Mouse (Mus musculus): ENCODE results near the gene Ucn2. TPM values are rescaled to one million over a fixed set of nuclear protein-coding genes. Genes with fewer than 3 reads are reported as not detected.

Ucn2 gene
- polyA plus RNA-seq, 1 experiment from 2014 or later, result not detected

GRCm38 (mm10) chr9:108987704-108988350 is 2.0 kb downstream of the Ucn2 start:
- peak; percentile 64 for DNase-seq (ENCODE audit: low spot score)
- Histone ChIP-seq H3K36me3 (ENCODE audit: control insufficient read depth, insufficient read depth, low read length) (no peaks in the 10 kb centered on the region), H3K27me3 (ENCODE audit: control insufficient read depth, insufficient read depth, low read length) (no peaks in the 10 kb centered on the region), H3K9me3 (ENCODE audit: control insufficient read depth, low read length) (no peaks in the 10 kb centered on the region), H3K9ac (ENCODE audit: low read length) (no peak overlapping the region), H3K27ac (ENCODE audit: low read depth, low read length) (no peak overlapping the region), H3K4me3 (ENCODE audit: low read depth, low read length) (no peak overlapping the region), H3K4me2 (ENCODE audit: low read depth, low read length, severe bottlenecking) (peak overlapping the region; percentile 15; the same call in 1 of the 2 replicates), H3K4me1 (replicated peaks; ENCODE audit: control insufficient read depth, insufficient read depth, low read length) (no peaks in the 10 kb centered on the region)
- no peak for ATAC-seq (replicated peaks; ENCODE audit: low FRiP score)
- WGBS, result 21% methylated on average over 15 of the region's 15 CpGs

- no peak for DNase-seq (ENCODE audit: low spot score)
- Histone ChIP-seq H3K27me3 (ENCODE audit: control insufficient read depth, insufficient read depth, low read length) (no peaks in the 10 kb centered on the region), H3K4me2 (ENCODE audit: low read depth, low read length, severe bottlenecking) (no peak overlapping the region), H3K4me1 (replicated peaks; ENCODE audit: control insufficient read depth, insufficient read depth, low read length) (no peaks in the 10 kb centered on the region), H3K9me3 (ENCODE audit: control insufficient read depth, low read length) (no peaks in the 10 kb centered on the region), H3K36me3 (ENCODE audit: control insufficient read depth, insufficient read depth, low read length) (no peaks in the 10 kb centered on the region), H3K4me3 (ENCODE audit: low read depth, low read length) (no peak overlapping the region), H3K27ac (ENCODE audit: low read depth, low read length) (no peak overlapping the region), H3K9ac (ENCODE audit: low read length) (no peak overlapping the region)
- ATAC-seq (replicated peaks; ENCODE audit: low FRiP score), result no peak
- WGBS, result 88% methylated on average over 4 of the region's 4 CpGs
Observed at GRCm38 (mm10) chr9:108989802-108990461, 4.1 kb downstream of the Ucn2 start.

- no peak for DNase-seq (ENCODE audit: low spot score)
- no peaks in the 10 kb centered on the region for H3K9me3 ChIP-seq (ENCODE audit: control insufficient read depth, low read length)
Observed at GRCm38 (mm10) chr9:108990462-108990820, 4.6 kb downstream of the Ucn2 start.

GRCm38 (mm10) chr9:108991428-108992084 is 5.7 kb downstream of the Ucn2 start, which contains the start of gene Pfkfb4:
Gene Pfkfb4, plus strand, starts transcription at chr9:108991778.
- Histone ChIP-seq H3K36me3 (ENCODE audit: control insufficient read depth, insufficient read depth, low read length) (no peaks in the 10 kb centered on the region), H3K4me1 (replicated peaks; ENCODE audit: control insufficient read depth, insufficient read depth, low read length) (no peaks in the 10 kb centered on the region), H3K4me3 (ENCODE audit: low read depth, low read length) (peak within 1 kb of the TSS; percentile 48), H3K27me3 (ENCODE audit: control insufficient read depth, insufficient read depth, low read length) (no peaks in the 10 kb centered on the region), H3K9me3 (ENCODE audit: control insufficient read depth, low read length) (no peaks in the 10 kb centered on the region), H3K4me2 (ENCODE audit: low read depth, low read length, severe bottlenecking) (peak within 1 kb of the TSS; percentile 72), H3K9ac (ENCODE audit: low read length) (peak within 1 kb of the TSS; percentile 65), H3K27ac (ENCODE audit: low read depth, low read length) (peak within 1 kb of the TSS; percentile 65)
- DNase-seq (ENCODE audit: low spot score) (peak; percentile 97), ATAC-seq (replicated peaks; ENCODE audit: low FRiP score) (peak; percentile 96)
- WGBS, result under 1% methylated on average over 31 of the region's 31 CpGs

More at GRCm38 (mm10) chr9:108990462-108990820, 4.6 kb downstream of the Ucn2 start:
- Histone ChIP-seq H3K27me3 (ENCODE audit: control insufficient read depth, insufficient read depth, low read length) (no peaks in the 10 kb centered on the region), H3K4me1 (replicated peaks; ENCODE audit: control insufficient read depth, insufficient read depth, low read length) (no peaks in the 10 kb centered on the region), H3K27ac (ENCODE audit: low read depth, low read length) (no peak overlapping the region), H3K9ac (ENCODE audit: low read length) (no peak overlapping the region), H3K36me3 (ENCODE audit: control insufficient read depth, insufficient read depth, low read length) (no peaks in the 10 kb centered on the region), H3K4me2 (ENCODE audit: low read depth, low read length, severe bottlenecking) (no peak overlapping the region), H3K4me3 (ENCODE audit: low read depth, low read length) (no peak overlapping the region)
- 69% methylated on average over 7 of the region's 7 CpGs for WGBS
- no peak for ATAC-seq (replicated peaks; ENCODE audit: low FRiP score)

- WGBS, result 7% methylated on average over 18 of the region's 18 CpGs
- Histone ChIP-seq H3K9me3 (ENCODE audit: control insufficient read depth, low read length) (no peaks in the 10 kb centered on the region), H3K36me3 (ENCODE audit: control insufficient read depth, insufficient read depth, low read length) (no peaks in the 10 kb centered on the region), H3K4me3 (ENCODE audit: low read depth, low read length) (peak overlapping the region; percentile 48), H3K4me1 (replicated peaks; ENCODE audit: control insufficient read depth, insufficient read depth, low read length) (no peaks in the 10 kb centered on the region), H3K27me3 (ENCODE audit: control insufficient read depth, insufficient read depth, low read length) (no peaks in the 10 kb centered on the region), H3K9ac (ENCODE audit: low read length) (peak overlapping the region; percentile 65), H3K27ac (ENCODE audit: low read depth, low read length) (no peak overlapping the region), H3K4me2 (ENCODE audit: low read depth, low read length, severe bottlenecking) (peak overlapping the region; percentile 72)
- no peak for DNase-seq (ENCODE audit: low spot score)
- no peak; the same call in 1 of the 2 replicates for ATAC-seq (replicated peaks; ENCODE audit: low FRiP score)
Observed at GRCm38 (mm10) chr9:108992085-108992469, 6.3 kb downstream of the Ucn2 start.

GRCm38 (mm10) chr9:108992620-108993361 is 7.0 kb downstream of the Ucn2 start:
- H3K9me3 ChIP-seq (ENCODE audit: control insufficient read depth, low read length), result no peaks in the 10 kb centered on the region
- no peak overlapping the region; the same call in 1 of the 2 replicates for H3K4me2 ChIP-seq (ENCODE audit: low read depth, low read length, severe bottlenecking)
- H3K36me3 ChIP-seq (ENCODE audit: control insufficient read depth, insufficient read depth, low read length), result no peaks in the 10 kb centered on the region
- DNase-seq (ENCODE audit: low spot score), result no peak
- H3K4me3 ChIP-seq (ENCODE audit: low read depth, low read length), result peak overlapping the region; percentile 48; the same call in 1 of the 2 replicates
- H3K9ac ChIP-seq (ENCODE audit: low read length), result no peak overlapping the region
- H3K27me3 ChIP-seq (ENCODE audit: control insufficient read depth, insufficient read depth, low read length), result no peaks in the 10 kb centered on the region
- no peak for ATAC-seq (replicated peaks; ENCODE audit: low FRiP score)
- no peaks in the 10 kb centered on the region for H3K4me1 ChIP-seq (replicated peaks; ENCODE audit: control insufficient read depth, insufficient read depth, low read length)
- no peak overlapping the region for H3K27ac ChIP-seq (ENCODE audit: low read depth, low read length)
- 87% methylated on average over 9 of the region's 9 CpGs for WGBS

GRCm38 (mm10) chr9:108996411-108996810 is 10.6 kb downstream of the Ucn2 start:
- WGBS, result 82% methylated on average over 9 of the region's 9 CpGs
- no peak for ATAC-seq (replicated peaks; ENCODE audit: low FRiP score)
- H3K4me1 ChIP-seq (replicated peaks; ENCODE audit: control insufficient read depth, insufficient read depth, low read length), result no peaks in the 10 kb centered on the region
- DNase-seq (ENCODE audit: low spot score), result no peak
- no peaks in the 10 kb centered on the region for H3K36me3 ChIP-seq (ENCODE audit: control insufficient read depth, insufficient read depth, low read length)
- H3K4me3 ChIP-seq (ENCODE audit: low read depth, low read length), result no peak overlapping the region
- no peak overlapping the region for H3K4me2 ChIP-seq (ENCODE audit: low read depth, low read length, severe bottlenecking)
- no peaks in the 10 kb centered on the region for H3K27me3 ChIP-seq (ENCODE audit: control insufficient read depth, insufficient read depth, low read length)
- no peaks in the 10 kb centered on the region for H3K9me3 ChIP-seq (ENCODE audit: control insufficient read depth, low read length)
- H3K9ac ChIP-seq (ENCODE audit: low read length), result no peak overlapping the region
- no peak overlapping the region for H3K27ac ChIP-seq (ENCODE audit: low read depth, low read length)

Data from forebrain, embryonic 11.5 days (tissue).